Mouse (Mus musculus) mature B cell (primary cell): Measurements from ENCODE around the gene Macrod1.

ENCODE experiments used
- in situ Hi-C: fragments of 300-500 bp; cut with MboI; formaldehyde crosslinking; loops from 2 replicates; pipeline ENCODE4 v1.14.3; 2019

The Macrod1 gene

GRCm38 (mm10) chr19:7236011-7236410, 179.4 kb downstream of the Macrod1 start:
- in situ Hi-C loops, result no loop called here

GRCm38 (mm10) chr19:7236742-7237141, 180.1 kb downstream of the Macrod1 start:
- in situ Hi-C loops, result no loop called here

DNA sequence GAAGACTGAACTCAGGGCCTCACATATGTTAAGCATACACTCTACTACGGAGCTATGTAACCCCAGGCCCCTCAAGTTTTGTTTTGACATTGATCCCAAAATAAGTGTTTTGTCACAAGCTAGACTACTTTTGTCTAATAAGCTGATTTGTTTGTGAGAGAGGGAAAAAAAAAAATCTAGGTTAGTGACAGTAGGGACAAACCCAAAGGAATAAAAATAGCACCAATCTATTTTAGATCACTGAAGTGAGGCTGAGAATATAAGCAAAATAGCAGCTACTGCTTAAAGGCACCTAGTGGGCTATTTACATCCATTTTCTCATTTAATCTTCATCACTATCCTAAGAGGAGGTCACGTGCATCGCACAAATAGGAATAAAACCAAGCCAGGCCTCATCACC, 183.0 kb downstream of the Macrod1 start:
- in situ Hi-C loops, result no loop called here

- in situ Hi-C loops, result no loop called here
Observed at GRCm38 (mm10) chr19:7240291-7240690, 183.7 kb downstream of the Macrod1 start.

DNA sequence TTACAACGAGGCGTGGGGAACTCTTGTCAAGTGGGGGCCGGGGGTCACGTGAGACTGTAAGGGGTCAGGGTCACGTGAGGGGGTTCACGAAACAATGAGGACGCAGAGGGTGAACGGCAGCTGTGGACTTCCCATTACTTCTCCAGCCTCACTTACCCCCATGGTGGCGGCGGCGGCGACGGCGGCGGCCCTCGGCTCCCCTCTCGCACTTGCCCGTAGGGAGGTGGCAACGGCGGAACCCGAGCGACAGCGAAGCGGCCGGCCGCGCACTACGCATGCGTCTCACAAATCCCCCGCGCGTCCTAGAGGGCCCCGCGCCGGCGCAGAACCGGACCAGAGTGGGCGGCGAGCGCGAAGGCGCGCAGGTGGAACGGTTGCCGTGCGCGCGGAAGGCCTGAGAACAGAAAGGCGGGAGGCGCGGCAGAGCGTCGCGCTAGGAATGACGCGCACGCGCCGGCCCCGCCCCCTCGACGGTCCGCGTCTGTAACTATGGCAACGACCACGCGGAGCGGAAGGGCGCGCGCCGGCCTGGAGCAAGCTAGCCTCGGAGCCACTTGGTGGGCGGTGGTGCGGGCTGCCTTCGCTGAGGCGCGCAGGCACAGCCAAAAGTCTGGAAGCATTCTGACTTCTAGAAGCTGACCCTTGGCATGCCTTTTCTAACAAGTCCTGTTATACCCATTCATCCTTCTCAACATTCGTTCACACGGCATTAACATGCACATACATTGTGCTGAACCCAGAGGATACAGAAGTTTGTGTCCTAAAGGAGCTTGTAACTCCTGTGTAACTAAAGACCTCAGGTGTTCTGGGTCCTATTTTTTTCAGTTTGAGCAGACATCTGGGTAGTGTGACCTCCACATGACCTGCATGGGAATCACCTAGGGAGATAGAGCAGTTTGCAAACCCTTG, 184.4 kb downstream of the Macrod1 start, which contains the start of gene Naa40:
Gene Naa40, minus strand, starts transcription at position 402 of the 909 bp plus-strand sequence.
- in situ Hi-C loops, result no loop called here

GRCm38 (mm10) chr19:7246021-7246420, 189.4 kb downstream of the Macrod1 start:
- in situ Hi-C loops, result no loop called here
